Mouse (Mus musculus) thymus, adult 2 months (tissue): Measurements from ENCODE around the gene Zmat5. TPM values are rescaled to one million over a fixed set of nuclear protein-coding genes. Genes with fewer than 3 reads are reported as not detected.

ENCODE experiments used
- DNase-seq: peaks from one replicate; pipeline ENCODE4 v3.0.0; 2021
- H3K27ac ChIP-seq: fragments of 200-500 bp; 2 replicates; pipeline ENCODE4 v1.5.1; 2012; ENCODE audit warnings: low read length, control low read depth; ENCODE audit not compliant: control insufficient read depth, insufficient read depth
- H3K27me3 ChIP-seq: fragments of 200-500 bp; 2 replicates; pipeline ENCODE4 v1.6.1; 2012; ENCODE audit warnings: mild to moderate bottlenecking, low read length, moderate library complexity, mixed read lengths; ENCODE audit not compliant: control insufficient read depth, insufficient read depth
- H3K36me3 ChIP-seq: fragments of 200-500 bp; 2 replicates; pipeline ENCODE4 v1.6.1; 2012; ENCODE audit warnings: mild to moderate bottlenecking, low read length, moderate library complexity; ENCODE audit not compliant: control insufficient read depth, insufficient read depth
- H3K4me1 ChIP-seq: fragments of 200-500 bp; replicated peaks from 2 replicates; pipeline ENCODE4 v1.6.1; 2012; ENCODE audit warnings: low read length; ENCODE audit not compliant: control insufficient read depth, insufficient read depth
- H3K4me3 ChIP-seq: fragments of 200-500 bp; 2 replicates; pipeline ENCODE4 v1.5.1; 2012; ENCODE audit warnings: mild to moderate bottlenecking, low read length, control low read depth, moderate library complexity; ENCODE audit not compliant: control insufficient read depth, insufficient read depth
- CTCF ChIP-seq: fragments of 200-500 bp; IDR thresholded peaks from 2 replicates; pipeline ENCODE4 v1.5.1; 2012; ENCODE audit warnings: mild to moderate bottlenecking, control low read depth, low read length, moderate library complexity, borderline replicate concordance; ENCODE audit not compliant: control insufficient read depth, poor library complexity, insufficient read depth; ENCODE audit errors: extremely low read depth
- POLR2A ChIP-seq: fragments of 200-500 bp; IDR thresholded peaks from 2 replicates; pipeline ENCODE4 v1.6.1; 2012; ENCODE audit warnings: mild to moderate bottlenecking, low read length, control low read depth, moderate library complexity; ENCODE audit not compliant: control insufficient read depth, poor library complexity, insufficient read depth; ENCODE audit errors: extremely low read depth
- WGBS: fragments of 180-500 bp; shearing (Covaris S2); methylation state at CpG from one replicate; pipeline ENCODE4 v1.1.7; 2018; 5-methylcytosine and 5-hydroxymethylcytosine counted together
- polyA plus RNA-seq: library from polyadenylated mRNA; depleted of rRNA; stranded (reverse); fragments of >200 nt; gene quantifications from 2 replicates; pipeline ENCODE4 v1.2.3, GENCODE M21; 2012

Zmat5 gene
- polyA plus RNA-seq, 1 experiment: 73.8 TPM

DNA sequence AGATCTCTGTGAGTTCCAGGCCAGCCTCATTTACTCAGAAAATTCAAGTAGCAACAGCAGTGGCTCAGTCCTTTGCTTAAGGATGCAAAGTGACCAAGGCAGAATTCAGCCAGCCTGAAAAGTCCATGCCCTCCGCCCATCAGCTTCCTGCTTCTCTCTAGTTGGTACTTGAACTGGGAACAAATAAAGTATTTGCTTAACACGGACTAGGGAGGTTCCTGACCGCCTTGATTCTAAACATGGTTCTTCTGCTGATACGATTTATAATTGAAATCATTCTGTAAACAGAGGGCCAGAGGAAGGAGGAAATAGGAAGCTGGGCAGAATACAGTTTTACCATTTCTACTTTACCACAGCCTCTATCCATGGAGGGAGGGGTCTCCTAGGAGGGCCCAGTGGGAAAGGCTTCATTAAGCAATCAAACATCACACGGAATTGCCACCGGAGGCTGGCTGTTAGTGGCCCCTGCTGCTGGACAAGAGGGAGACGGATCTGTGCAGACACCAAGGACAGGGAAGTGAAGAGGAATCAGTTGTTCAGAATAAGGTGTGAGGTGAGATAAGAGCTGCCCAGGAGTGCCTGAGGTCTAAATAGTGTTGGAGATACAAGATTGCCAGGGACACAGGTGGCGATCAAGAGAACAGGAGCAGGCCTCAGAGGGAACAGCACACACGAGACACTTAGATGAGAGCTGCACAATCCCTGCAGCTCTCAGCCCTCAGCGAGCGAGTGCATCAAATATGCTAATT lies 15.7 kb upstream of the Zmat5 start:
- H3K4me1 ChIP-seq: no peaks in the 10 kb centered on the region
- TF ChIP-seq CTCF (no peak), POLR2A (no peak)
- H3K4me3 ChIP-seq: no peak overlapping the region
- no peak for DNase-seq
- no peak overlapping the region for H3K27ac ChIP-seq
- H3K36me3 ChIP-seq: no peaks in the 10 kb centered on the region
- 82% methylated on average over 11 of the region's 11 CpGs for WGBS
- H3K27me3 ChIP-seq: no peaks in the 10 kb centered on the region

DNA sequence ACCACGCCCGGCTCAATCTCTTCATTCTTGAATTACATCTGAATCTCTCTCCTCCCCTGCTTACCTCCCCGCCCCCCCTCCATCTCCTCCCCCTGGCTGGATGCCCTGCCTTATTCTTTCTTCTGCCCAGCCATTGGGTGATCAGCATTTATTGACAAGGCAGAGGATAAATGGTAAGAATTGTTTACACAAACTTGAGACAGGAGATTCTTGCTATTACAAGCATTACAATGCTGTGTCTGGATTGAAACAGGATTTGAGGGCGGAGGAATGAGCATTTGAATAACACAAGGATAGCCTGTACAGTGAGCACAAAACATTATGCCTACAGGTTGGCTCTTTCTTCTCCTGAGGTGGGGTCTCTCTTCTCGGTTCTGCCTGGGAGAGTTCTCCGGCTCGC lies 14.1 kb upstream of the Zmat5 start:
- 92% methylated on average over 7 of the region's 7 CpGs for WGBS

DNA sequence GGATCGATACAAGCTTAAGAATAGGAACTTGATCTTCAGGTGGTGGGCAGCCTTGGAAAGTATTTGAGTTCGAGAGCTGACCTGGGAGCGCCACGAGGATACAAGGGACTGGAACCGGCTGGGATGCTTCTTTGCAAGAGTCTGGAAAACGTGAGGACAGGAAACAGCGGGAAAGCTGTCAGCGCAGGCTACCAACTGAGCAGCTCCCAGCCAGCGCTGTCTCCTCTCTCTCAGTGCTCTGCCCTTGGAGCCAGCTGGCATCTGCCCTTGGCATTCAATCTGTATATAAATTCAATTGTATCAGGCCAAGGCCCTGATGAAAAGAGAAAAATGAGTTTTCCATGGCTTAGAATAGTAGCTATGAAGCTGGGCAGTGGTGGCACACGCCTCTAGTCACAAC lies 13.3 kb upstream of the Zmat5 start:
- H3K27ac ChIP-seq: no peak overlapping the region
- H3K27me3 ChIP-seq: no peaks in the 10 kb centered on the region
- no peaks in the 10 kb centered on the region for H3K4me1 ChIP-seq
- no peak overlapping the region for H3K4me3 ChIP-seq
- TF ChIP-seq CTCF (no peak), POLR2A (no peak)
- no peaks in the 10 kb centered on the region for H3K36me3 ChIP-seq
- no peak for DNase-seq
- WGBS: 93% methylated on average over 10 of the region's 10 CpGs

More for the DNA sequence above, 14.1 kb upstream of the Zmat5 start:
- no peaks in the 10 kb centered on the region for H3K27me3 ChIP-seq
- H3K27ac ChIP-seq: no peak overlapping the region
- TF ChIP-seq POLR2A (no peak), CTCF (no peak)
- H3K4me1 ChIP-seq: no peaks in the 10 kb centered on the region
- H3K4me3 ChIP-seq: no peak overlapping the region
- no peaks in the 10 kb centered on the region for H3K36me3 ChIP-seq
- DNase-seq: no peak

DNA sequence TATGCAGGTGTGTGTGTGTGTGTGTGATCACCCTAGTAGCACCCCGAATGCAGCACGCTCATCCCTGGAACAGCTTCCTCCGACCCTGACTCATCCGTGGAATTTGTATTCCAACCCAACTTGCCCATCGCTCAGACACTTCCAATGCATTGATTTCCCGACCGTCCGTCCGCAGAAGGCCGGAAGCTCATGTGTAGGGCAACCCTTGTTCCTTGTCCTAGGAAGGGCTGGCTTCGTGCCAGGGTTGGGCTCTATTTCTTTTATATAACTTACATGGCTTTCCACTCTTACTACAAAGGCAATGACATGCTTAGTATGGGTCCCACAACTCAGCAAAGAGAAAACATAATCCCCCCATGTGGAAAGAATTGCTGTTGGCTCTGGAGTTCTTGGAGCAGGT lies 12.3 kb upstream of the Zmat5 start:
- no peaks in the 10 kb centered on the region for H3K4me1 ChIP-seq
- TF ChIP-seq POLR2A (no peak), CTCF (no peak)
- 94% methylated on average over 11 of the region's 11 CpGs for WGBS
- H3K4me3 ChIP-seq: no peak overlapping the region
- no peaks in the 10 kb centered on the region for H3K27me3 ChIP-seq
- no peak overlapping the region for H3K27ac ChIP-seq
- H3K36me3 ChIP-seq: no peaks in the 10 kb centered on the region
- DNase-seq: no peak

GRCm38 (mm10) chr11:4697043-4697983 lies 7.2 kb upstream of the Zmat5 start:
- H3K4me3 ChIP-seq: no peak overlapping the region
- no peaks in the 10 kb centered on the region for H3K4me1 ChIP-seq
- H3K27ac ChIP-seq: no peak overlapping the region
- DNase-seq: no peak
- H3K27me3 ChIP-seq: no peaks in the 10 kb centered on the region
- TF ChIP-seq CTCF: no peak
- H3K36me3 ChIP-seq: peaks cover 8% of the 10 kb centered on the region; the same call in 1 of the 2 replicates
- WGBS: 57% methylated on average over 7 of the region's 7 CpGs

DNA sequence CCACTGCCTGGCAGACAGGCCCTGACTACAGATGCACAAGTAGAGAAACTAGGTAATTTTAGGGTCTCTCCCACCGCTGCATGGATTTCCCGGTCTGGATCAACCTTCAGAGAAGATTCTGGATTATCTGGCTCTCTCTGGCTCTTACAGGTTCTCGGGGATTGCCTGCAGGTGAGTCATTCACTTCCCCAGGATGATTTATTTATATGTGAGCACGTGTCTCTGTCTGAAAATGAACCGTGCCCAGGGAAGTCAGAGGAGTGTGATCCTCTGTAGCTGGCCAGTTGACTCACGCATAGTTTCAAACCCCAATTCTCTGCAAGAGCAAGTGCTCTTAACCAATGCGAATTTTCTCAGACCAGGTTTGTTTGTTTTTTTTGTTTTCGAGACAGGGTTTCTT lies 3.8 kb upstream of the Zmat5 start:
- WGBS: 97% methylated on average over 8 of the region's 8 CpGs
- TF ChIP-seq POLR2A (no peak), CTCF (no peak)
- H3K27me3 ChIP-seq: no peaks in the 10 kb centered on the region
- DNase-seq: no peak
- no peak overlapping the region for H3K27ac ChIP-seq
- peaks cover 8% of the 10 kb centered on the region; the same call in 1 of the 2 replicates for H3K36me3 ChIP-seq
- H3K4me1 ChIP-seq: peaks cover 7% of the 10 kb centered on the region
- H3K4me3 ChIP-seq: no peak overlapping the region
